Mouse (Mus musculus): Measurements from ENCODE around the gene Gm20449. TPM values are rescaled to one million over a fixed set of nuclear protein-coding genes. Genes with fewer than 3 reads are reported as not detected.
"Not testable (repeated sequence)": the region's sequence is repeated elsewhere in the genome, so short reads cannot be mapped to it uniquely, and the experiment has no call there.

Gm20449 gene
- polyA plus RNA-seq (2016; fragmentation: Nextera tagmentation; extraction: Ambion mirVana), result 0.04 TPM in 1 of 2 replicates, not detected in the other

DNA sequence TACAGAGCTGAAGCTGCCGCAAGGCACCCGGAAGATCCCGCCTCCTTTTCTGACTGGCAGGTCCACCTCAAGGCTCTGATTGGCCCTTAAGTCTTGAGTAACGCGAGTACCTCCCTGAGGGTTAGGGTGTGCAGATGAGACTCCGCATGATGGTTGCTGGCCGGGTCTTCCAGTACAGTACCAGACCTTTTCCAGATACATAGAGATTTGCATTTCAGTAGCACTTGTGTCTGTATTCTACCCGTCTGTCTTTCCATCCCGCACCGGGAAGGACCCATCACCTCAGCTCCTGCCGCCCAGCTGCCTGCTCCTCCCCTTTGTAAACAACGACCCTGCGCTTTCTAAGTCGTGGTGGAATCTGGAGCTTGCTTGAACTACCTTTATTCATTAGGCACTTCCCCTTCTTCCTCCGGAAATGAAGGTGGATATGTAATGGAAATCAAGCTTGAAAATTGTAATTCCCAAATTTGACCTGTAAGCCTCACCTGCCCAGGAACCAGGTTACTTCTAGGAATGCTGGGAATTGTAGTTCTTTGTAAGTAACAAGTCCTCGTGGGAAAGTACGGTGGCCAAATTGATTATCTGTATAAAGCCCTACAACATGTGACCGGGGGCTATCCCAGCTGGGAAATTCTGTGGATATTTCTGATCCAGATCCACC lies at the start of gene Gm20449, which contains the start of gene AW146154:
TSS of gene Gm20449 (minus strand) at position 29 of the 661 bp plus-strand sequence.
TSS of gene AW146154 (minus strand) at position 502 of the 661 bp plus-strand sequence.
- under 1% methylated on average over 18 of the region's 18 CpGs for WGBS
- H3K27ac ChIP-seq (replicated peaks), result peak within 1 kb of the TSS; percentile 81
- peak; percentile 84 for DNase-seq (ENCODE audit: low spot score)
- peaks cover 32% of the 10 kb centered on the region for H3K9me3 ChIP-seq (replicated peaks)
- H3K4me3 ChIP-seq, result peak within 1 kb of the TSS; percentile 71
- H3K27me3 ChIP-seq (ENCODE audit: low read depth, poor library complexity, severe bottlenecking), result no peaks in the 10 kb centered on the region
- H3K36me3 ChIP-seq, result peaks cover 13% of the 10 kb centered on the region
- peaks cover 6% of the 10 kb centered on the region; the same call in 1 of the 2 replicates for H3K4me1 ChIP-seq

DNA sequence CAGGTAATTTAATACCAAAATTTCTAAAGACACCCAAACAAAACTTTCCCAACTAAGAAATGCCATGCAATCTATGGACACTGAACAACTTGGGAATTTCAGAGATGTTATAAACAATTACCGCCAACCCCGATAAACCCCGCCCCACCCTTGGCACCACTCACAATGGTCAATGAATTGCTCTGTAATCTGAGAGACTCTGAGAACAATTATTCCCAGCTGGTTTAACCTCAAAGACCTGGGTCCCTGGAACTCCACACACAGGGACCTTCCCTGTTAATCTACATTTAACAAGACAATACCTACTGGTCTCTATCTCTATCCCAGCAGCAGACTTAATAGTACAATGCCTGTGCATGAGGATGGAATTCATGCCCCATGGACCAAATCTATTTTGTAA lies 13.5 kb upstream of the Gm20449 start:
- no peak for DNase-seq (ENCODE audit: low spot score)
- Histone ChIP-seq H3K9me3 (replicated peaks) (peaks cover 17% of the 10 kb centered on the region; the same call in 1 of the 2 replicates), H3K36me3 (no peaks in the 10 kb centered on the region), H3K27me3 (ENCODE audit: low read depth, poor library complexity, severe bottlenecking) (no peaks in the 10 kb centered on the region), H3K4me3 (no peak overlapping the region), H3K4me1 (no peaks in the 10 kb centered on the region), H3K27ac (replicated peaks) (no peak overlapping the region)
- WGBS, result 91% methylated on average over 3 of the region's 3 CpGs

DNA sequence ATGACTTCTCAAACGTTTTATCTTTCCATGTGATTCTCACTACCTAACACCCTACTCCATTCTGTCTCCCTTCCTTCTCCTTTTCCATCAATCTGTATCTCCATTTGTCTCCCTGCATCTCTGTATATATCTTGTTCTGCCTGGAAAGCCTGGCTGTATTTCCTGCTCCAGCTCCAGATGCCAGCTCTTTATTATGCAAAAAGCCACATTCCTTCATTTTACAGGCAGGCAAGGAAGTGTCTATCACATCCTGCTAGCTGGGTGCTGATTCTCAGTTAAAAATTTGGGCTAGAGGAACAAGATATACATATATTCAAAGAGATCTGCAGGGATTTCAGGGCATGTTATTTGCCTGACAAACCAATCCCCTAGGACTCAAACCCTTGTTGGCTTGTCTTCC lies 13.0 kb upstream of the Gm20449 start:
- Histone ChIP-seq H3K36me3 (no peaks in the 10 kb centered on the region), H3K9me3 (replicated peaks) (peaks cover 22% of the 10 kb centered on the region), H3K27me3 (ENCODE audit: low read depth, poor library complexity, severe bottlenecking) (no peaks in the 10 kb centered on the region), H3K27ac (replicated peaks) (no peak overlapping the region), H3K4me3 (no peak overlapping the region), H3K4me1 (no peaks in the 10 kb centered on the region)
- DNase-seq (ENCODE audit: low spot score), result no peak
- WGBS, result 25% methylated on average over 1 of the region's 1 CpGs

GRCm38 (mm10) chr7:41502402-41502801 lies 3.2 kb upstream of the Gm20449 start:
- no peak for DNase-seq (ENCODE audit: low spot score)
- 59% methylated on average over 1 of the region's 1 CpGs for WGBS
- H3K27me3 ChIP-seq (ENCODE audit: low read depth, poor library complexity, severe bottlenecking), result no peaks in the 10 kb centered on the region
- no peak overlapping the region for H3K4me3 ChIP-seq
- H3K36me3 ChIP-seq, result no peaks in the 10 kb centered on the region
- peaks cover 32% of the 10 kb centered on the region for H3K9me3 ChIP-seq (replicated peaks)
- no peak overlapping the region for H3K27ac ChIP-seq (replicated peaks)
- H3K4me1 ChIP-seq, result peaks cover 6% of the 10 kb centered on the region; the same call in 1 of the 2 replicates

DNA sequence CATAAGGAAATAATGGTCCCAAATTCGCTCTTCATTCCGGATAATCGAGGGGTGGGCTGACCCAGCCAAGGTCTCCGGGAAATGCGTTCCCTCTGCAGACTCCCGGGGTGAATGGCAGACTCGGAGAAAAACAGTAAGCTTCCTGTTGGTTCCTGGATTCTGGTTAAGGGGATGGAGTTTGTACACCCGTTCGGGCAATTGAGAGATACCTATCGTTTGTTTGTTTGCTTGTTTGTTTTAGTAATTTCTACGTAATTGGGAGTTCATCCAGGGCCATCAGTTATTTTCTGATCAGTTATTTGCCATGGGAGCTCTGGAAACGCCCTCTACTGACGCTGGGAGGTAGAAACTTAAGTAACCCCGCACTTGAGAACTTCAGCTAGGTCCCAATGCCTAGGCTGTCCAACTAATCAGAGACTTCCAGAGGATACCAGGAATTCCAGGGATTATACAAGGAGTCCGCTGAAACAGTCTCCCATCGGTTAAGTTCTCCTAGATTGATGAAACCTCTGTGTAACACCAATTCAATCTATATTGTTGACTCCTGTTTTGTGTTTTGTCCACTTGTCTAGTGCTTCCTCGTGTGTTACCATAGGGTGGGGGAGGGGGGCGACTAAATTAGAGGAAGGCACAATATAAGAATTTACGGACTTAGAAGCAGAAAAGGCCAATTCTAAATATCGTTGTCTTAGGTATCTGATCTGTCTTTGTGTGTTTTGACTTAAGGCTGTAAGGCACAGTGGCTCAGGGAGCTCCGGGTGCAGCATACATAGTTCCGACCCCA lies 1.1 kb upstream of the Gm20449 start:
- peaks cover 25% of the 10 kb centered on the region for H3K9me3 ChIP-seq (replicated peaks)
- H3K27ac ChIP-seq (replicated peaks), result peak overlapping the region; percentile 43; the same call in 1 of the 2 replicates
- peak overlapping the region; percentile 71 for H3K4me3 ChIP-seq
- DNase-seq (ENCODE audit: low spot score), result peak; percentile 29
- 22% methylated on average over 22 of the region's 22 CpGs for WGBS
- peaks cover 6% of the 10 kb centered on the region; the same call in 1 of the 2 replicates for H3K4me1 ChIP-seq
- no peaks in the 10 kb centered on the region for H3K27me3 ChIP-seq (ENCODE audit: low read depth, poor library complexity, severe bottlenecking)
- peaks cover 5% of the 10 kb centered on the region for H3K36me3 ChIP-seq

DNA sequence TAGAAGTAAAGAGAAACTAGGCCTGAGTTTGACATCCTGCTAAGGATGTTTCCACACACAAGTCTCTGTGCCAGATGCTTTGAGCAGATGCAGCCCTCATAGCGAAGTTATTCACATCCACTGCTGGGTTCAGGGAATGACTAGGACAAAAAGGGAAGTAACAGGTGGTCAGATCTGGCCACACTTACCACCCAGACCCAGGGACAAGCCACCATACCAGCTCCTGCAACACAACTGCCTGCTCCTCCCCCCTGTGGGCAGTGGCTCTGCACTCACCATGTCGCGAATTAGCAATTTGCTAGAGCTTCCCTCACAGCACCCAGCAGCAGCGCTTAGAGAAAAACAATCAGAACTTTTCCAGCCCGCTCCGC lies 214 bp downstream of the Gm20449 start:
- Histone ChIP-seq H3K27ac (replicated peaks) (peak overlapping the region; percentile 81), H3K4me3 (peak overlapping the region; percentile 71), H3K9me3 (replicated peaks) (peaks cover 37% of the 10 kb centered on the region), H3K36me3 (peaks cover 18% of the 10 kb centered on the region)
- not testable (repeated sequence) for H3K27me3 ChIP-seq (ENCODE audit: low read depth, poor library complexity, severe bottlenecking); H3K4me1 ChIP-seq; DNase-seq (ENCODE audit: low spot score)
- 1% methylated on average over 6 of the region's 6 CpGs for WGBS

GRCm38 (mm10) chr7:41498464-41498863 lies 753 bp downstream of the Gm20449 start:
- not testable (repeated sequence) for DNase-seq (ENCODE audit: low spot score); H3K27me3 ChIP-seq (ENCODE audit: low read depth, poor library complexity, severe bottlenecking); H3K4me1 ChIP-seq; H3K27ac ChIP-seq (replicated peaks)
- WGBS, result 80% methylated on average over 3 of the region's 4 CpGs
- peaks cover 18% of the 10 kb centered on the region for H3K36me3 ChIP-seq
- peaks cover 39% of the 10 kb centered on the region for H3K9me3 ChIP-seq (replicated peaks)
- peak overlapping the region; percentile 71 for H3K4me3 ChIP-seq

DNA sequence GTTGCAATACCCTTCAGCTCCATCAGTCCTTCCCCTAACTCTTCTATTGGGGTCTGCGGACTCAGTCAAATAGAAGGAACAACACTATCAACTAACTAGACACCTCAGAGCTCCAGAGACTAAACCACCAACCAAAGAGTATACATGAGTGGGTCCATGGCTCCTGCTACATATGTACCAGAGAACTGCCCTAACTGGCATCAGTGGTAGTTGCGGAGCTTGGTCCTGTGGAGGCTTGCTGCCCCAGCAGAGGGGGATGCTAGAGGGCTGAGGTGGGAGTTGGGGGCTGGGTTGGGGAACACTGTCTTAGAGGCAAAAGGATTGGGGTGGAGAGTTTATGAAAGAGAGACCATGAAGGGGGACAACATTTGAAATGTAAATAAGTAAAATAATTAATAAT lies 1.3 kb downstream of the Gm20449 start:
- H3K27me3 ChIP-seq (ENCODE audit: low read depth, poor library complexity, severe bottlenecking), result no peaks in the 10 kb centered on the region
- H3K36me3 ChIP-seq, result peaks cover 18% of the 10 kb centered on the region
- H3K4me3 ChIP-seq, result no peak overlapping the region
- peaks cover 38% of the 10 kb centered on the region for H3K9me3 ChIP-seq (replicated peaks)
- peaks cover 6% of the 10 kb centered on the region; the same call in 1 of the 2 replicates for H3K4me1 ChIP-seq
- no peak for DNase-seq (ENCODE audit: low spot score)
- 99% methylated on average over 2 of the region's 2 CpGs for WGBS
- H3K27ac ChIP-seq (replicated peaks), result no peak overlapping the region

- H3K27me3 ChIP-seq (ENCODE audit: low read depth, poor library complexity, severe bottlenecking), result no peaks in the 10 kb centered on the region
- WGBS, result 5% methylated on average over 10 of the region's 10 CpGs
Measured at GRCm38 (mm10) chr7:41451864-41452263, 47.4 kb downstream of the Gm20449 start.

DNA sequence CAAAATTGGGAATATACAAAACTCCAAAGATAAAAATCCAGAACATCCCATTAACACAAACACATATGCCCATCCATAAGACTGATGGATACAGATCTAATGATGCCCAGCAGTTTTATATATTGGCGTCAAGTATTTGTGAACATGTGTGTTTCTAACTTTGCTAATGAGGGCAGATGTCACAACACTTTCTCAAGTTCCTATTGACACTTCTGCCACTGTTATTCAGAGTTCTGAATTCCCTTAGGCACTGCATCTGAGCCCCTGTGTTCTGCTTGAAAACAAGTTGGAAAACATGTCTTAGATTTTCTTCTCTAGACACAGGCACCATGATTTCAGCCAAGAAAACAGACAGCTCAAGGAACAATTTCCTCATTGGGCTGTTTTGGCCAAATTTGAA lies 50.6 kb downstream of the Gm20449 start, which contains the start of gene Vmn2r57:
TSS of gene Vmn2r57 (minus strand) at position 101 of the 400 bp plus-strand sequence.
- H3K9me3 ChIP-seq (replicated peaks); H3K27me3 ChIP-seq (ENCODE audit: low read depth, poor library complexity, severe bottlenecking); H3K36me3 ChIP-seq; DNase-seq (ENCODE audit: low spot score); H3K4me3 ChIP-seq; H3K27ac ChIP-seq (replicated peaks); H3K4me1 ChIP-seq: not testable (repeated sequence)
- 73% methylated on average over 1 of the region's 1 CpGs for WGBS

More at GRCm38 (mm10) chr7:41451864-41452263, 47.4 kb downstream of the Gm20449 start:
- DNase-seq (ENCODE audit: low spot score), result peak; percentile 31
- Histone ChIP-seq H3K9me3 (replicated peaks) (peaks cover 15% of the 10 kb centered on the region; the same call in 1 of the 2 replicates), H3K4me1 (peaks cover 3% of the 10 kb centered on the region; the same call in 1 of the 2 replicates), H3K4me3 (peak overlapping the region; percentile 14; the same call in 1 of the 2 replicates), H3K27ac (replicated peaks) (no peak overlapping the region), H3K36me3 (no peaks in the 10 kb centered on the region)

DNA sequence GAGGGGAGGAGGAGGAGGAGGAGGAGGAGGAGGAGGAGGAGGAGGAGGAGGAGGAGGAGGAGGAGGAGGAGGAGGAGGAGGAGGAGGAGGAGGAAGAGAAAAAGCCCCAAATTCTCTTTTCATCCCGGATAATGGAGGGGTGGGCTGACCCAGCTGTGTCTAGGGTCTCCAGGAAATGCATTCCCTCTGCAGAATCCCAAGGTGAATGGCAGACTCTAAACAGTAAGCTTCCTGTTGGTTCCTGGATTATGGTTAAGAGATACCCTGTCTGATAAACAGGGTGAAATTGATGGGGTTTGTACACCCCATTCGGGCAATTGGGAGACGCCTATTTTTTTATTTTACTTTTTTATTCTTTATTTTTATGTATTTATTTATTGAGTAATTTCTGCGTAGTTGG lies 105.1 kb downstream of the Gm20449 start:
- Histone ChIP-seq H3K4me3 (peak overlapping the region; percentile 65), H3K4me1 (no peaks in the 10 kb centered on the region; the same call in 1 of the 2 replicates), H3K27ac (replicated peaks) (peak overlapping the region; percentile 85), H3K36me3 (no peaks in the 10 kb centered on the region), H3K9me3 (replicated peaks) (0 out of 2 replicates have a peak, but pooled peaks cover 3% of the 10 kb centered on the region), H3K27me3 (ENCODE audit: low read depth, poor library complexity, severe bottlenecking) (no peaks in the 10 kb centered on the region)
- WGBS, result 68% methylated on average over 4 of the region's 4 CpGs
- no peak for DNase-seq (ENCODE audit: low spot score)

DNA sequence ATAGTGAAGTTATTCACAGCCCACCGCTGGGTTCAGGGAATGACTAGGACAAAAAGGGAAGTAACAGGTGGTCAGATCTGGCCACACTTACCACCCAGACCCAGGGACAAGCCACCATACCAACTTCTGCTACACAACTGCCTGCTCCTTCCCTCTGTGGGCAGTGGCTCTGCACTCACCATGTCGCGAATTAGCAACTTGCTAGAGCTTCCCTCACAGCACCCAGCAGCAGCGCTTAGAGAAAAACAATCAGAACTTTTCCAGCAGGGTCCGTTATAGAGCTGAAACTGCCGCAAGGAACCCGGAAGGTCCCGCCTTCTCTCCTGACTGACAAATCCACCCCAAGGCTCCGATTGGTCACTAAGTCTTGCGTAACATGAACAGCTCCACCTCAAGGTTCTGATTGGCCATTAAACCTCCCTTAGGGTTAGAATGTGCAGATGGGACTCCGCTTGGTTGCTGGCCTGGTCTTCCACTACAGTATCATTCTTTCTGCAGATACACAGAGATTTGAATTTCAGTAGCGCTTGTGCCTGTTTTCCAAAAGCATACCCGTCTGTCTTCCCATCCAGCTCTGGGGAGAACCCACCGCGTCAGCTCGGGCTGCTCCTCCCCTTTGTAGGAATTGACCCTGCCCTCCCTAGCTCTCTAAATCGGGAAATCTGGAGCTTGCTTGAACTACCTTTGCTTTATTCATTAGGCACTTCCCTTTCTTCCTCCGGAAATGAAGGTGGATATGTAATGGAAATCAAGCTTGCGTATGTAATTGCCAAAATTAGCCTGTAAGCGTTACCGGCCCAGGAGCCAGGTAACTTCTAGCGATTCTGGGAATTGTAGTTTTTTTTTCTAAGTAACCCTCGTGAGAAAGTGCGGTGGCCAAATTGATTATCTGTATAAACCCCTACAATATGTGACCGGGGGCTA lies 105.9 kb downstream of the Gm20449 start, which contains the start of gene AI987944:
TSS of gene AI987944 (minus strand) at position 332 of the 924 bp plus-strand sequence.
- peaks cover 4% of the 10 kb centered on the region; the same call in 1 of the 2 replicates for H3K36me3 ChIP-seq
- peak within 1 kb of the TSS; percentile 85 for H3K27ac ChIP-seq (replicated peaks)
- peak; percentile 82 for DNase-seq (ENCODE audit: low spot score)
- no peaks in the 10 kb centered on the region for H3K27me3 ChIP-seq (ENCODE audit: low read depth, poor library complexity, severe bottlenecking)
- H3K4me1 ChIP-seq, result no peaks in the 10 kb centered on the region; the same call in 1 of the 2 replicates
- H3K9me3 ChIP-seq (replicated peaks), result 0 out of 2 replicates have a peak, but pooled peaks cover 5% of the 10 kb centered on the region
- WGBS, result under 1% methylated on average over 25 of the region's 25 CpGs
- peak within 1 kb of the TSS; percentile 65 for H3K4me3 ChIP-seq

Data from midbrain, embryonic 10.5 days (tissue).